Mouse (Mus musculus): Measurements from ENCODE around the gene Stmn1. TPM values are rescaled to one million over a fixed set of nuclear protein-coding genes. Genes with fewer than 3 reads are reported as not detected.
A peak's percentile ranks its signal among the peaks of the same experiment; 100 is the strongest.

Stmn1 gene
- polyA plus RNA-seq (2017; shearing (Covaris generic)) = 100 to 1,000 TPM; 262 to 341 TPM

GRCm38 (mm10) chr4:134468215-134468575 lies at the start of gene Stmn1:
Gene Stmn1, plus strand, starts transcription at chr4:134468320.
- ATAC-seq = peak; percentile 82

GRCm38 (mm10) chr4:134421971-134422370 lies 46.1 kb upstream of the Stmn1 start:
- ATAC-seq = no peak

- ATAC-seq = no peak
Measured at GRCm38 (mm10) chr4:134423949-134424348, 44.2 kb upstream of the Stmn1 start.

GRCm38 (mm10) chr4:134425088-134425487 lies 43.0 kb upstream of the Stmn1 start:
- no peak for ATAC-seq

- no peak for ATAC-seq
Measured at GRCm38 (mm10) chr4:134430381-134431004, 37.6 kb upstream of the Stmn1 start.

GRCm38 (mm10) chr4:134432686-134433360 lies 35.3 kb upstream of the Stmn1 start:
- no peak for ATAC-seq

GRCm38 (mm10) chr4:134436185-134436584 lies 31.9 kb upstream of the Stmn1 start:
- no peak for ATAC-seq

- no peak for ATAC-seq
Measured at GRCm38 (mm10) chr4:134436659-134437058, 31.5 kb upstream of the Stmn1 start.

- ATAC-seq = no peak
Measured at GRCm38 (mm10) chr4:134439119-134439518, 29.0 kb upstream of the Stmn1 start.

- ATAC-seq = no peak
Measured at GRCm38 (mm10) chr4:134439919-134440318, 28.2 kb upstream of the Stmn1 start.

- no peak for ATAC-seq
Measured at GRCm38 (mm10) chr4:134442216-134442615, 25.9 kb upstream of the Stmn1 start.

GRCm38 (mm10) chr4:134443589-134443988 lies 24.5 kb upstream of the Stmn1 start:
- ATAC-seq = no peak

GRCm38 (mm10) chr4:134444949-134445348 lies 23.2 kb upstream of the Stmn1 start:
- ATAC-seq = no peak

GRCm38 (mm10) chr4:134445489-134445888 lies 22.6 kb upstream of the Stmn1 start:
- ATAC-seq = no peak

GRCm38 (mm10) chr4:134447966-134448365 lies 20.2 kb upstream of the Stmn1 start:
- no peak for ATAC-seq

- ATAC-seq = no peak
Measured at GRCm38 (mm10) chr4:134449595-134450391, 18.3 kb upstream of the Stmn1 start.

GRCm38 (mm10) chr4:134450392-134451195 lies 17.5 kb upstream of the Stmn1 start:
- no peak for ATAC-seq

GRCm38 (mm10) chr4:134451484-134451883 lies 16.6 kb upstream of the Stmn1 start:
- no peak for ATAC-seq

GRCm38 (mm10) chr4:134453619-134454400 lies 14.3 kb upstream of the Stmn1 start:
- no peak for ATAC-seq

- no peak for ATAC-seq
Measured at GRCm38 (mm10) chr4:134455310-134455709, 12.8 kb upstream of the Stmn1 start.

- no peak for ATAC-seq
Measured at GRCm38 (mm10) chr4:134457130-134457825, 10.8 kb upstream of the Stmn1 start.

All from activated CD4-positive, CD25-positive, alpha-beta regulatory T cell, adult 4 months (primary cell).